Mouse (Mus musculus) embryonic fibroblast, embryonic 13.5 days (primary cell): ENCODE data around the gene Bcl2l12.

Experiments used
- CTCF ChIP-seq: IDR thresholded peaks from 2 replicates; pipeline ENCODE4 v1.5.1; 2011; ENCODE audit warnings: mild to moderate bottlenecking, control low read depth, low read length, moderate library complexity, borderline replicate concordance; ENCODE audit not compliant: insufficient read depth
- POLR2A ChIP-seq: IDR thresholded peaks from 2 replicates; pipeline ENCODE4 v1.6.1; 2011; ENCODE audit warnings: low read depth, mild to moderate bottlenecking, control low read depth, low read length, moderate library complexity

DNA sequence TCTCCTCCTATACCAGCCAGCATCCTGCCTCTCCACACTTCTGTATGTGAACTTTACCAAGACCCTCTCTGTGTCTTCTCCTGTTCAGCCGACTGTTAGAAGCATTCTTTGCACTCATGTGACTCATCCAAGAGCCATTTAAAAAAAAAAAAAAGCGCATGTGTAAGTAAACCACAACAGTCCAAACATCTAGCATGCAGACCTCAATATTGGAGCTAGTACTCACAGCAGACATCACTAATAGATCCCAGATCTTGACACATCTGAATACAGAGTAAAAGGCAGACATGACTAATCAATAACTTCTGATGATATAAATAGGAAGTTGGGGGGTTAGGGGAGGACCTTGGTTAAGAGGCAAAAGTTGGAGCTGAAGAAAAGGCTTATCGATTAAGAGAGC lies 37.1 kb upstream of the Bcl2l12 start:
- TF ChIP-seq CTCF: no peak
- TF ChIP-seq POLR2A: no peak
